Mouse (Mus musculus): ENCODE data around the gene P3h1. TPM values are rescaled to one million over a fixed set of nuclear protein-coding genes. Genes with fewer than 3 reads are reported as not detected.

The P3h1 gene
- polyA plus RNA-seq, 1 experiment: 30.0 TPM

- peaks cover 14% of the 10 kb centered on the region for H3K36me3 ChIP-seq (ENCODE audit: control insufficient read depth, insufficient read depth, low read length, poor library complexity, severe bottlenecking)
- no peak overlapping the region for H3K27ac ChIP-seq (ENCODE audit: insufficient read depth, low read length)
- H3K9me3 ChIP-seq (replicated peaks; ENCODE audit: control insufficient read depth, insufficient read depth, low read length, poor library complexity, severe bottlenecking): no peaks in the 10 kb centered on the region
- no peak overlapping the region for H3K9ac ChIP-seq (ENCODE audit: low read depth, poor library complexity, severe bottlenecking)
- H3K4me3 ChIP-seq (ENCODE audit: low read depth, low read length): no peak overlapping the region
- TF ChIP-seq POLR2A (IDR thresholded peaks at IDR 0.05; ENCODE audit: insufficient read depth, low read length) (no peak), EP300 (IDR thresholded peaks at IDR 0.05; ENCODE audit: insufficient read depth, low read depth, low read length) (no peak), CTCF (IDR thresholded peaks at IDR 0.05; ENCODE audit: low read depth, low read length) (no peak)
- H3K4me1 ChIP-seq (ENCODE audit: control insufficient read depth, insufficient read depth, low read length): no peaks in the 10 kb centered on the region
- H3K27me3 ChIP-seq (ENCODE audit: control insufficient read depth, insufficient read depth, low read length, poor library complexity, severe bottlenecking): no peaks in the 10 kb centered on the region
Measured at GRCm38 (mm10) chr4:119226751-119227150, 6.0 kb upstream of the P3h1 start.

GRCm38 (mm10) chr4:119233256-119233901 lies 664 bp downstream of the P3h1 start:
- Histone ChIP-seq H3K27ac (ENCODE audit: insufficient read depth, low read length) (no peak overlapping the region), H3K36me3 (ENCODE audit: control insufficient read depth, insufficient read depth, low read length, poor library complexity, severe bottlenecking) (no peaks in the 10 kb centered on the region), H3K9ac (ENCODE audit: low read depth, poor library complexity, severe bottlenecking) (peak overlapping the region; percentile 65), H3K4me3 (ENCODE audit: low read depth, low read length) (peak overlapping the region; percentile 73), H3K4me1 (ENCODE audit: control insufficient read depth, insufficient read depth, low read length) (no peaks in the 10 kb centered on the region), H3K9me3 (replicated peaks; ENCODE audit: control insufficient read depth, insufficient read depth, low read length, poor library complexity, severe bottlenecking) (no peaks in the 10 kb centered on the region), H3K27me3 (ENCODE audit: control insufficient read depth, insufficient read depth, low read length, poor library complexity, severe bottlenecking) (no peaks in the 10 kb centered on the region)
- TF ChIP-seq CTCF (IDR thresholded peaks at IDR 0.05; ENCODE audit: low read depth, low read length) (no peak), POLR2A (IDR thresholded peaks at IDR 0.05; ENCODE audit: insufficient read depth, low read length) (no peak), EP300 (IDR thresholded peaks at IDR 0.05; ENCODE audit: insufficient read depth, low read depth, low read length) (no peak)

- TF ChIP-seq POLR2A (IDR thresholded peaks at IDR 0.05; ENCODE audit: insufficient read depth, low read length): no peak
- TF ChIP-seq CTCF (IDR thresholded peaks at IDR 0.05; ENCODE audit: low read depth, low read length): no peak
- no peak for TF ChIP-seq EP300 (IDR thresholded peaks at IDR 0.05; ENCODE audit: insufficient read depth, low read depth, low read length)
- H3K4me1 ChIP-seq (ENCODE audit: control insufficient read depth, insufficient read depth, low read length): no peaks in the 10 kb centered on the region
- H3K36me3 ChIP-seq (ENCODE audit: control insufficient read depth, insufficient read depth, low read length, poor library complexity, severe bottlenecking): no peaks in the 10 kb centered on the region
- no peak overlapping the region for H3K4me3 ChIP-seq (ENCODE audit: low read depth, low read length)
- H3K9me3 ChIP-seq (replicated peaks; ENCODE audit: control insufficient read depth, insufficient read depth, low read length, poor library complexity, severe bottlenecking): no peaks in the 10 kb centered on the region
- no peak overlapping the region for H3K9ac ChIP-seq (ENCODE audit: low read depth, poor library complexity, severe bottlenecking)
- no peaks in the 10 kb centered on the region for H3K27me3 ChIP-seq (ENCODE audit: control insufficient read depth, insufficient read depth, low read length, poor library complexity, severe bottlenecking)
- no peak overlapping the region for H3K27ac ChIP-seq (ENCODE audit: insufficient read depth, low read length)
Measured at GRCm38 (mm10) chr4:119234348-119234747, 1.6 kb downstream of the P3h1 start.

GRCm38 (mm10) chr4:119238661-119239060 lies 5.9 kb downstream of the P3h1 start:
- Histone ChIP-seq H3K9me3 (replicated peaks; ENCODE audit: control insufficient read depth, insufficient read depth, low read length, poor library complexity, severe bottlenecking) (no peaks in the 10 kb centered on the region), H3K4me3 (ENCODE audit: low read depth, low read length) (no peak overlapping the region), H3K36me3 (ENCODE audit: control insufficient read depth, insufficient read depth, low read length, poor library complexity, severe bottlenecking) (no peaks in the 10 kb centered on the region), H3K9ac (ENCODE audit: low read depth, poor library complexity, severe bottlenecking) (no peak overlapping the region), H3K27me3 (ENCODE audit: control insufficient read depth, insufficient read depth, low read length, poor library complexity, severe bottlenecking) (no peaks in the 10 kb centered on the region), H3K27ac (ENCODE audit: insufficient read depth, low read length) (no peak overlapping the region; the same call in 1 of the 2 replicates), H3K4me1 (ENCODE audit: control insufficient read depth, insufficient read depth, low read length) (no peaks in the 10 kb centered on the region)
- no peak for TF ChIP-seq EP300 (IDR thresholded peaks at IDR 0.05; ENCODE audit: insufficient read depth, low read depth, low read length)
- TF ChIP-seq CTCF (IDR thresholded peaks at IDR 0.05; ENCODE audit: low read depth, low read length): no peak
- TF ChIP-seq POLR2A (IDR thresholded peaks at IDR 0.05; ENCODE audit: insufficient read depth, low read length): no peak

- Histone ChIP-seq H3K4me3 (ENCODE audit: low read depth, low read length) (peak overlapping the region; percentile 24; the same call in 1 of the 2 replicates), H3K4me1 (ENCODE audit: control insufficient read depth, insufficient read depth, low read length) (no peaks in the 10 kb centered on the region), H3K9me3 (replicated peaks; ENCODE audit: control insufficient read depth, insufficient read depth, low read length, poor library complexity, severe bottlenecking) (no peaks in the 10 kb centered on the region), H3K27ac (ENCODE audit: insufficient read depth, low read length) (no peak overlapping the region), H3K27me3 (ENCODE audit: control insufficient read depth, insufficient read depth, low read length, poor library complexity, severe bottlenecking) (no peaks in the 10 kb centered on the region), H3K9ac (ENCODE audit: low read depth, poor library complexity, severe bottlenecking) (peak overlapping the region; percentile 20; the same call in 1 of the 2 replicates), H3K36me3 (ENCODE audit: control insufficient read depth, insufficient read depth, low read length, poor library complexity, severe bottlenecking) (no peaks in the 10 kb centered on the region)
- TF ChIP-seq CTCF (IDR thresholded peaks at IDR 0.05; ENCODE audit: low read depth, low read length): peak; percentile 33
- TF ChIP-seq POLR2A (IDR thresholded peaks at IDR 0.05; ENCODE audit: insufficient read depth, low read length): no peak
- TF ChIP-seq EP300 (IDR thresholded peaks at IDR 0.05; ENCODE audit: insufficient read depth, low read depth, low read length): no peak
Measured at GRCm38 (mm10) chr4:119239181-119239682, 6.5 kb downstream of the P3h1 start.

GRCm38 (mm10) chr4:119241664-119242063 lies 8.9 kb downstream of the P3h1 start:
- no peaks in the 10 kb centered on the region for H3K36me3 ChIP-seq (ENCODE audit: control insufficient read depth, insufficient read depth, low read length, poor library complexity, severe bottlenecking)
- H3K4me3 ChIP-seq (ENCODE audit: low read depth, low read length): no peak overlapping the region
- H3K27ac ChIP-seq (ENCODE audit: insufficient read depth, low read length): no peak overlapping the region
- no peaks in the 10 kb centered on the region for H3K9me3 ChIP-seq (replicated peaks; ENCODE audit: control insufficient read depth, insufficient read depth, low read length, poor library complexity, severe bottlenecking)
- no peaks in the 10 kb centered on the region for H3K27me3 ChIP-seq (ENCODE audit: control insufficient read depth, insufficient read depth, low read length, poor library complexity, severe bottlenecking)
- H3K4me1 ChIP-seq (ENCODE audit: control insufficient read depth, insufficient read depth, low read length): no peaks in the 10 kb centered on the region
- TF ChIP-seq EP300 (IDR thresholded peaks at IDR 0.05; ENCODE audit: insufficient read depth, low read depth, low read length) (no peak), POLR2A (IDR thresholded peaks at IDR 0.05; ENCODE audit: insufficient read depth, low read length) (no peak), CTCF (IDR thresholded peaks at IDR 0.05; ENCODE audit: low read depth, low read length) (peak; percentile 31)
- no peak overlapping the region for H3K9ac ChIP-seq (ENCODE audit: low read depth, poor library complexity, severe bottlenecking)

Data from ES-Bruce4 (cell line).